Mouse (Mus musculus): ENCODE results near the gene Alpk1. TPM values are rescaled to one million over a fixed set of nuclear protein-coding genes. Genes with fewer than 3 reads are reported as not detected.

Gene Alpk1
- polyA plus RNA-seq, 2 experiments, result 1.5 to 3.0 TPM

DNA sequence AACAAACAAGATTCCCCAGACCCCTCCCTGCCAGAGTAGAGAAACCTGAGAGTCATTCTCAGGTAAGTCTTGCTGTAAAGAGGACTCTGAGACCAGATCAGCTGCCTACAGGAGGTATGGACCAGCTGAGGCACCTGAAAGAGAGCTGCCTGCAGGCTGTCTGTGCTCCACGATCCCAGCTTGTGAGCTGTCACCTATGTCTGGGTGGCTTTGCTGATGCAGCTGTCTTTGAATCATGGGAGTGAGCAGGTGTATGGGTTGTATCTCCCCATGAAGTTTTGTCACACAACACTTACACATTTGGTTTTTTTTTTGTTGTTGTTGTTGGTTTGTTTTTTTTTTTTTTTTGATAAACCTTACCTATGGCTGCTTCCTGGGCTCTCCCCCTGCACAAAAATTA lies 40.1 kb upstream of the Alpk1 start:
- no peak for TF ChIP-seq POLR2A (IDR thresholded peaks at IDR 0.05; ENCODE audit: borderline replicate concordance, extremely low read depth, insufficient read depth, insufficient read length)
- Histone ChIP-seq H3K27me3 (ENCODE audit: control insufficient read depth, insufficient read depth, low read length) (no peaks in the 10 kb centered on the region), H3K4me2 (replicated peaks; ENCODE audit: low read depth, low read length, severe bottlenecking) (no peak overlapping the region), H3K9me3 (ENCODE audit: control insufficient read depth, low read length) (no peaks in the 10 kb centered on the region), H3K4me1 (ENCODE audit: control insufficient read depth, insufficient read depth, low read length) (peaks cover 12% of the 10 kb centered on the region), H3K36me3 (ENCODE audit: control insufficient read depth, insufficient read depth, low read length) (peaks cover 20% of the 10 kb centered on the region), H3K27ac (replicated peaks; ENCODE audit: low read depth, low read length) (no peak overlapping the region), H3K9ac (ENCODE audit: low read depth, low read length, severe bottlenecking) (no peak overlapping the region), H3K4me3 (replicated peaks; ENCODE audit: low read length) (no peak overlapping the region)
- ATAC-seq (ENCODE audit: low FRiP score, low read depth), result no peak
- 89% methylated on average over 1 of the region's 1 CpGs for WGBS
- no peak for DNase-seq (ENCODE audit: low spot score)

DNA sequence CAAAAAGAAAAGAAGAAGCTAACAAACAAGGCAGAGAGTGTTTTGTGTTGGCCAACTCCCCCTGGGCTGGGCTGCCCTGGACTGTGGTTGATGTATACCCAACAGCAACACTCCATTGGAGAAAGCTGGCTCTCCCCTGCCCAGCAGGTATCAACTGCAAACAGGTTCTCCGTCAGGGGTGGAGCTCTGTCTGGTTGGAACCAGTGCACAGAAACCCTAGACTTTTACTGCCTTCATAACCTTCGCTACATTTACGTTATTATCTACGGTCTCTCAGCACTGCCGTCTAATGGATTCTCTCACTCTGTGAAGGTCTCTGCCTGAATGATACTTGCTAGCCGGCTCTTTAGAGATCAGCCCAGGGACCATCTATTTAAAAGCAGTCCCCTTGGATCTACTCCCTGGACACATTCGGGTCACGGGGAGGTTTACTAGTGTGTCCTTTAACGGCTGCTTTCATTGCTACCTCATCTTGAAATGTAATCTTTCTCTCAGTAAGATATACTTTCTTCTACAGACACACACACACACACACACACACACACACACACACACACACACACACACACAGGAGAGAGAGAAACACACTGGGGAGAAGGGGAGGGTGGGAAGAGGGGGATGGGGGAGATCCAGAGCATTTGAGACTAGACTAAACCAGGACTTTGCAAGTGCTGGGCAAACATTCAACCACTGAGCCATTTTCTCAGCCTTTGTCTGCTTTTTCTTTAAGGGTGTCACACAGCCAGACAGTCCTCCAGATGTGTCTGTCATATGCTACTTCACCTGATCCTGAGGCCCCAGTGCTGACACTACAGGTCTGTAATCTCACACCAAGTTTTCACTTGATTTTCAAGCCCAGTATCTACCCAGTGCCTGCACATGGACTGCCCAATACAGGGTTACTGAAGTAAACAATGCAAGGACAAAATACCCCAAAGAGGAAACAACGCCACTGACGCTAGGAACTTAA lies 38.7 kb upstream of the Alpk1 start:
- no peak overlapping the region for H3K4me3 ChIP-seq (replicated peaks; ENCODE audit: low read length)
- DNase-seq (ENCODE audit: low spot score), result no peak
- peaks cover 22% of the 10 kb centered on the region for H3K36me3 ChIP-seq (ENCODE audit: control insufficient read depth, insufficient read depth, low read length)
- no peak overlapping the region for H3K27ac ChIP-seq (replicated peaks; ENCODE audit: low read depth, low read length)
- H3K4me1 ChIP-seq (ENCODE audit: control insufficient read depth, insufficient read depth, low read length), result peaks cover 8% of the 10 kb centered on the region
- H3K4me2 ChIP-seq (replicated peaks; ENCODE audit: low read depth, low read length, severe bottlenecking), result no peak overlapping the region
- H3K27me3 ChIP-seq (ENCODE audit: control insufficient read depth, insufficient read depth, low read length), result no peaks in the 10 kb centered on the region
- H3K9ac ChIP-seq (ENCODE audit: low read depth, low read length, severe bottlenecking), result no peak overlapping the region
- 43% methylated on average over 11 of the region's 11 CpGs for WGBS
- no peak for TF ChIP-seq POLR2A (IDR thresholded peaks at IDR 0.05; ENCODE audit: borderline replicate concordance, extremely low read depth, insufficient read depth, insufficient read length)
- no peaks in the 10 kb centered on the region for H3K9me3 ChIP-seq (ENCODE audit: control insufficient read depth, low read length)
- no peak for ATAC-seq (ENCODE audit: low FRiP score, low read depth)

DNA sequence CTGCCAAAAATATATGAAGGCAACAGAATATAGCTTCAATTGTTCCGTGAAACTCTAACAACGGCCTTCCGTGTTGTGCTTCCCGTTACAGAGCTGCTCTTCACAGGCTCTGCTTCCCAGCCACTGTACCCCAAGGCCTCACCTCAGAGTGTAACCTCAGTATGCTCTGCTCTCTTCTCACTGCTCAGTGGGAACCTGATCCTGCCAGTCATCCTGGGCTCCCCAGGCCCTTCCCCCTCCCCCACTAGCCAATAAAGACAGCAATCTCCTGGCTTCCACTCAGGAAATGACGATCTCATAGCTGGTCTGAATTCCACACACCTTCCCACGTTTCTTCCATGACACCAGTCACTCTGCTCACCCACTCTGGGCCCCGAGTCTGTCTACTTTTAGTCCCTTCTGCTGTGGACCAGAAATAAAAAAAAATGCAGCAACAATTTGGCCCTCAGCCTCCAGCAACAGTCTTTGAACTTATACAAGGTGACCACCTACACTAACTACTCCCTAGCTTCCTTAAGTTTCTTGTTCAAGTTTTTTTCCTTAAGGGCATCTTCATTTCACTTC lies 36.9 kb upstream of the Alpk1 start:
- 37% methylated on average over 7 of the region's 7 CpGs for WGBS
- Histone ChIP-seq H3K27me3 (ENCODE audit: control insufficient read depth, insufficient read depth, low read length) (no peaks in the 10 kb centered on the region), H3K27ac (replicated peaks; ENCODE audit: low read depth, low read length) (no peak overlapping the region), H3K4me3 (replicated peaks; ENCODE audit: low read length) (no peak overlapping the region), H3K9me3 (ENCODE audit: control insufficient read depth, low read length) (no peaks in the 10 kb centered on the region), H3K36me3 (ENCODE audit: control insufficient read depth, insufficient read depth, low read length) (peaks cover 37% of the 10 kb centered on the region), H3K9ac (ENCODE audit: low read depth, low read length, severe bottlenecking) (no peak overlapping the region), H3K4me1 (ENCODE audit: control insufficient read depth, insufficient read depth, low read length) (peaks cover 8% of the 10 kb centered on the region), H3K4me2 (replicated peaks; ENCODE audit: low read depth, low read length, severe bottlenecking) (no peak overlapping the region)
- DNase-seq (ENCODE audit: low spot score), result no peak
- ATAC-seq (ENCODE audit: low FRiP score, low read depth), result peak; percentile 44; the same call in 1 of the 2 replicates
- no peak for TF ChIP-seq POLR2A (IDR thresholded peaks at IDR 0.05; ENCODE audit: borderline replicate concordance, extremely low read depth, insufficient read depth, insufficient read length)

DNA sequence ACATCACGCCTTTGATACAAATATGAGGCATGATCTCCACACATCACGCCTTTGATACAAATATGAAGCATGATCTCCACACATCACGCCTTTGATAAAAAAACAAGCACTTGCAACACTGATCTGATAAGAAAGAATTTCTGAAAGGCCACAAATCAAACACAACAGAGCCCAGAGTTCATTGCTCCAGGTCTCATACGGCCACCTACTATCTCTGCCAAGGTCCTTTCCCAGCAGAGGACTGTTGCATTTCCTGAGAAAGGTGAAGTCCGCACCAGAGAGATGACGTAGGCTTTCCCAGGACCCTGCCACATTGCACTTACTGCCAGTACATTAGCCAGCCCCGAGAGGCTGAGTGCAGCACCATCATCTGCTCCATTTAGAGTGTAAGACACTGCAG lies 28.8 kb upstream of the Alpk1 start:
- no peak overlapping the region for H3K4me2 ChIP-seq (replicated peaks; ENCODE audit: low read depth, low read length, severe bottlenecking)
- ATAC-seq (ENCODE audit: low FRiP score, low read depth) (no peak), DNase-seq (ENCODE audit: low spot score) (no peak)
- TF ChIP-seq POLR2A (IDR thresholded peaks at IDR 0.05; ENCODE audit: borderline replicate concordance, extremely low read depth, insufficient read depth, insufficient read length), result no peak
- H3K27me3 ChIP-seq (ENCODE audit: control insufficient read depth, insufficient read depth, low read length), result no peaks in the 10 kb centered on the region
- H3K4me1 ChIP-seq (ENCODE audit: control insufficient read depth, insufficient read depth, low read length), result no peaks in the 10 kb centered on the region
- no peaks in the 10 kb centered on the region for H3K9me3 ChIP-seq (ENCODE audit: control insufficient read depth, low read length)
- peaks cover 60% of the 10 kb centered on the region for H3K36me3 ChIP-seq (ENCODE audit: control insufficient read depth, insufficient read depth, low read length)
- no peak overlapping the region for H3K9ac ChIP-seq (ENCODE audit: low read depth, low read length, severe bottlenecking)
- no peak overlapping the region for H3K27ac ChIP-seq (replicated peaks; ENCODE audit: low read depth, low read length)
- 90% methylated on average over 7 of the region's 7 CpGs for WGBS
- no peak overlapping the region for H3K4me3 ChIP-seq (replicated peaks; ENCODE audit: low read length)

DNA sequence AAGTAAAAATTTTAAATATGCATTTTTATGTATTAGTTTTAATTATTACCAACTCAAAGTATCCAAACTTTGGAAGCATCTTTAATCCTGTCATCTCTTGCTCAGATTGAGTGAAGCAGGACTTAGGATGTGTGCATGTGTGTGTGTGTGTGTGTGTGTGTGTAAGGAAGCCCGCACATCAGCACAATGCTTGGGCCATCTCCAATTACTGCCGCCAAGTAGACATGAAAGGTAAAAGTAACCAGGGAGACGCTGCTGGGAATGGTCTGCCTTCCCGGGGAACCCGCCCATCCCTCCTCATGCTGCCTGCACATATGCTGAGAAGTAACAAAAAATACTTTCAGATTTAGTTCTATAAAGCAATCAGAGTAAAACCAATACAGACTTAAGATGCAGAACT lies 27.5 kb upstream of the Alpk1 start:
- DNase-seq (ENCODE audit: low spot score), result no peak
- peaks cover 51% of the 10 kb centered on the region for H3K36me3 ChIP-seq (ENCODE audit: control insufficient read depth, insufficient read depth, low read length)
- no peak overlapping the region for H3K27ac ChIP-seq (replicated peaks; ENCODE audit: low read depth, low read length)
- H3K9ac ChIP-seq (ENCODE audit: low read depth, low read length, severe bottlenecking), result no peak overlapping the region
- H3K9me3 ChIP-seq (ENCODE audit: control insufficient read depth, low read length), result no peaks in the 10 kb centered on the region
- WGBS, result 75% methylated on average over 5 of the region's 5 CpGs
- no peaks in the 10 kb centered on the region for H3K27me3 ChIP-seq (ENCODE audit: control insufficient read depth, insufficient read depth, low read length)
- no peak for TF ChIP-seq POLR2A (IDR thresholded peaks at IDR 0.05; ENCODE audit: borderline replicate concordance, extremely low read depth, insufficient read depth, insufficient read length)
- no peak for ATAC-seq (ENCODE audit: low FRiP score, low read depth)
- no peaks in the 10 kb centered on the region for H3K4me1 ChIP-seq (ENCODE audit: control insufficient read depth, insufficient read depth, low read length)
- H3K4me3 ChIP-seq (replicated peaks; ENCODE audit: low read length), result no peak overlapping the region
- H3K4me2 ChIP-seq (replicated peaks; ENCODE audit: low read depth, low read length, severe bottlenecking), result no peak overlapping the region
